Mouse (Mus musculus): ENCODE measurements around the gene Wfikkn2. TPM values are rescaled to one million over a fixed set of nuclear protein-coding genes. Genes with fewer than 3 reads are reported as not detected.
A peak's percentile ranks its signal among the peaks of the same experiment; 100 is the strongest.

Gene Wfikkn2
- total RNA-seq, 1 experiment, result 0.31 TPM

GRCm38 (mm10) chr11:94255733-94256132, 9.9 kb upstream of the Wfikkn2 start:
- H3K4me1 ChIP-seq (ENCODE audit: control insufficient read depth in 2 of 2, insufficient read depth in 2 of 2, low read length in 2 of 2, poor library complexity in 1 of 2), result no peaks in the 10 kb centered on the region; a peak in 1 of 4 replicates
- H3K36me3 ChIP-seq (ENCODE audit: control insufficient read depth, insufficient read depth, low read length, poor library complexity, severe bottlenecking), result no peaks in the 10 kb centered on the region
- no peak overlapping the region for H3K4me3 ChIP-seq (ENCODE audit: insufficient read depth in 1 of 2, low read depth in 1 of 2, low read length in 2 of 2, poor library complexity in 1 of 2, severe bottlenecking in 1 of 2)
- DNase-seq (ENCODE audit: low read depth, low spot score), result no peak
- H3K9ac ChIP-seq (ENCODE audit: insufficient read depth, low read depth, low read length, poor library complexity, severe bottlenecking), result no peak overlapping the region
- H3K9me3 ChIP-seq (ENCODE audit: control insufficient read depth, insufficient read depth, low read depth, low read length), result no peaks in the 10 kb centered on the region
- TF ChIP-seq ZC3H11A (IDR thresholded peaks at IDR 0.05; ENCODE audit: borderline replicate concordance, low read depth, low read length) (no peak), ZNF384 (IDR thresholded peaks at IDR 0.05; ENCODE audit: low read depth, low read length) (no peak), MAFK (IDR thresholded peaks at IDR 0.05; ENCODE audit: insufficient read depth, low read depth, low read length) (no peak), CHD2 (IDR thresholded peaks at IDR 0.05; ENCODE audit: low read depth, low read length) (no peak), HCFC1 (IDR thresholded peaks at IDR 0.05; ENCODE audit: borderline replicate concordance, insufficient read depth, low read length) (no peak)
- H3K27ac ChIP-seq (ENCODE audit: insufficient read depth, low read depth, low read length, poor library complexity, severe bottlenecking), result no peak overlapping the region
- in situ Hi-C loops (cut with MboI; ENCODE audit: low sequenced_read_pairs in 2 of 2, unreplicated experiment in 2 of 2), result no loop called here

GRCm38 (mm10) chr11:94253691-94254090, 7.9 kb upstream of the Wfikkn2 start:
- H3K4me3 ChIP-seq (ENCODE audit: insufficient read depth in 1 of 2, low read depth in 1 of 2, low read length in 2 of 2, poor library complexity in 1 of 2, severe bottlenecking in 1 of 2), result no peak overlapping the region
- H3K9me3 ChIP-seq (ENCODE audit: control insufficient read depth, insufficient read depth, low read depth, low read length), result no peaks in the 10 kb centered on the region
- no peak for DNase-seq (ENCODE audit: low read depth, low spot score)
- no peak overlapping the region for H3K27ac ChIP-seq (ENCODE audit: insufficient read depth, low read depth, low read length, poor library complexity, severe bottlenecking)
- H3K9ac ChIP-seq (ENCODE audit: insufficient read depth, low read depth, low read length, poor library complexity, severe bottlenecking), result no peak overlapping the region
- H3K4me1 ChIP-seq (ENCODE audit: control insufficient read depth in 2 of 2, insufficient read depth in 2 of 2, low read length in 2 of 2, poor library complexity in 1 of 2), result no peaks in the 10 kb centered on the region; a peak in 1 of 4 replicates
- TF ChIP-seq MAFK (IDR thresholded peaks at IDR 0.05; ENCODE audit: insufficient read depth, low read depth, low read length), result peak; percentile 74; the same call in 1 of the 2 replicates
- TF ChIP-seq ZC3H11A (IDR thresholded peaks at IDR 0.05; ENCODE audit: borderline replicate concordance, low read depth, low read length), result no peak
- no peak for TF ChIP-seq HCFC1 (IDR thresholded peaks at IDR 0.05; ENCODE audit: borderline replicate concordance, insufficient read depth, low read length)
- in situ Hi-C loops (cut with MboI; ENCODE audit: low sequenced_read_pairs in 2 of 2, unreplicated experiment in 2 of 2), result no loop called here
- H3K36me3 ChIP-seq (ENCODE audit: control insufficient read depth, insufficient read depth, low read length, poor library complexity, severe bottlenecking), result no peaks in the 10 kb centered on the region

GRCm38 (mm10) chr11:94253156-94253555, 7.4 kb upstream of the Wfikkn2 start:
- TF ChIP-seq ZNF384 (IDR thresholded peaks at IDR 0.05; ENCODE audit: low read depth, low read length), result no peak
- no peak for TF ChIP-seq CHD2 (IDR thresholded peaks at IDR 0.05; ENCODE audit: low read depth, low read length)
- TF ChIP-seq ZC3H11A (IDR thresholded peaks at IDR 0.05; ENCODE audit: borderline replicate concordance, low read depth, low read length), result no peak
- TF ChIP-seq HCFC1 (IDR thresholded peaks at IDR 0.05; ENCODE audit: borderline replicate concordance, insufficient read depth, low read length), result no peak
- no peak for TF ChIP-seq MAFK (IDR thresholded peaks at IDR 0.05; ENCODE audit: insufficient read depth, low read depth, low read length)
- Histone ChIP-seq H3K9ac (ENCODE audit: insufficient read depth, low read depth, low read length, poor library complexity, severe bottlenecking) (no peak overlapping the region), H3K9me3 (ENCODE audit: control insufficient read depth, insufficient read depth, low read depth, low read length) (no peaks in the 10 kb centered on the region), H3K36me3 (ENCODE audit: control insufficient read depth, insufficient read depth, low read length, poor library complexity, severe bottlenecking) (no peaks in the 10 kb centered on the region), H3K4me3 (ENCODE audit: insufficient read depth in 1 of 2, low read depth in 1 of 2, low read length in 2 of 2, poor library complexity in 1 of 2, severe bottlenecking in 1 of 2) (no peak overlapping the region), H3K4me1 (ENCODE audit: control insufficient read depth in 2 of 2, insufficient read depth in 2 of 2, low read length in 2 of 2, poor library complexity in 1 of 2) (no peaks in the 10 kb centered on the region; a peak in 1 of 4 replicates), H3K27ac (ENCODE audit: insufficient read depth, low read depth, low read length, poor library complexity, severe bottlenecking) (no peak overlapping the region)
- in situ Hi-C loops (cut with MboI; ENCODE audit: low sequenced_read_pairs in 2 of 2, unreplicated experiment in 2 of 2), result no loop called here
- no peak for DNase-seq (ENCODE audit: low read depth, low spot score)

- H3K27ac ChIP-seq (ENCODE audit: insufficient read depth, low read depth, low read length, poor library complexity, severe bottlenecking), result no peak overlapping the region
- H3K9ac ChIP-seq (ENCODE audit: insufficient read depth, low read depth, low read length, poor library complexity, severe bottlenecking), result no peak overlapping the region
- H3K4me1 ChIP-seq (ENCODE audit: control insufficient read depth in 2 of 2, insufficient read depth in 2 of 2, low read length in 2 of 2, poor library complexity in 1 of 2), result peaks cover 4 to 10% of the 10 kb centered on the region in 2 experiments; a peak in 2 of 4 replicates
- H3K4me3 ChIP-seq (ENCODE audit: insufficient read depth in 1 of 2, low read depth in 1 of 2, low read length in 2 of 2, poor library complexity in 1 of 2, severe bottlenecking in 1 of 2), result no peak overlapping the region
- no peak for TF ChIP-seq HCFC1 (IDR thresholded peaks at IDR 0.05; ENCODE audit: borderline replicate concordance, insufficient read depth, low read length)
- TF ChIP-seq MAFK (IDR thresholded peaks at IDR 0.05; ENCODE audit: insufficient read depth, low read depth, low read length), result no peak
- no peak for TF ChIP-seq CHD2 (IDR thresholded peaks at IDR 0.05; ENCODE audit: low read depth, low read length)
- no peak for TF ChIP-seq ZNF384 (IDR thresholded peaks at IDR 0.05; ENCODE audit: low read depth, low read length)
- no peak for TF ChIP-seq ZC3H11A (IDR thresholded peaks at IDR 0.05; ENCODE audit: borderline replicate concordance, low read depth, low read length)
- H3K9me3 ChIP-seq (ENCODE audit: control insufficient read depth, insufficient read depth, low read depth, low read length), result no peaks in the 10 kb centered on the region
- in situ Hi-C loops (cut with MboI; ENCODE audit: low sequenced_read_pairs in 2 of 2, unreplicated experiment in 2 of 2), result no loop called here
- DNase-seq (ENCODE audit: low read depth, low spot score), result no peak
- H3K36me3 ChIP-seq (ENCODE audit: control insufficient read depth, insufficient read depth, low read length, poor library complexity, severe bottlenecking), result no peaks in the 10 kb centered on the region
Observed at GRCm38 (mm10) chr11:94246789-94247061, 920 bp upstream of the Wfikkn2 start.

- peaks cover 8 to 10% of the 10 kb centered on the region in 2 experiments; a peak in 2 of 4 replicates for H3K4me1 ChIP-seq (ENCODE audit: control insufficient read depth in 2 of 2, insufficient read depth in 2 of 2, low read length in 2 of 2, poor library complexity in 1 of 2)
- H3K4me3 ChIP-seq (ENCODE audit: insufficient read depth in 1 of 2, low read depth in 1 of 2, low read length in 2 of 2, poor library complexity in 1 of 2, severe bottlenecking in 1 of 2), result no peak overlapping the region
- TF ChIP-seq ZC3H11A (IDR thresholded peaks at IDR 0.05; ENCODE audit: borderline replicate concordance, low read depth, low read length), result no peak
- no peak for TF ChIP-seq HCFC1 (IDR thresholded peaks at IDR 0.05; ENCODE audit: borderline replicate concordance, insufficient read depth, low read length)
- no peak for TF ChIP-seq MAFK (IDR thresholded peaks at IDR 0.05; ENCODE audit: insufficient read depth, low read depth, low read length)
- no peak for TF ChIP-seq ZNF384 (IDR thresholded peaks at IDR 0.05; ENCODE audit: low read depth, low read length)
- TF ChIP-seq CHD2 (IDR thresholded peaks at IDR 0.05; ENCODE audit: low read depth, low read length), result no peak
- no peaks in the 10 kb centered on the region for H3K36me3 ChIP-seq (ENCODE audit: control insufficient read depth, insufficient read depth, low read length, poor library complexity, severe bottlenecking)
- no peak for DNase-seq (ENCODE audit: low read depth, low spot score)
- in situ Hi-C loops (cut with MboI; ENCODE audit: low sequenced_read_pairs in 2 of 2, unreplicated experiment in 2 of 2), result no loop called here
- H3K9me3 ChIP-seq (ENCODE audit: control insufficient read depth, insufficient read depth, low read depth, low read length), result no peaks in the 10 kb centered on the region
- no peak overlapping the region for H3K9ac ChIP-seq (ENCODE audit: insufficient read depth, low read depth, low read length, poor library complexity, severe bottlenecking)
- no peak overlapping the region for H3K27ac ChIP-seq (ENCODE audit: insufficient read depth, low read depth, low read length, poor library complexity, severe bottlenecking)
Observed at GRCm38 (mm10) chr11:94244385-94244784, 1.4 kb downstream of the Wfikkn2 start.
